Mouse (Mus musculus) bone marrow, adult 2 months (tissue): ENCODE results near the gene Atp13a1.

ENCODE experiments used
- CTCF ChIP-seq: fragments of 200-500 bp; IDR thresholded peaks from 2 replicates; pipeline ENCODE4 v1.5.1; 2011; ENCODE audit warnings: low read length, control low read depth; ENCODE audit not compliant: control insufficient read depth, insufficient read depth
- POLR2A ChIP-seq: fragments of 200-500 bp; IDR thresholded peaks from 2 replicates; pipeline ENCODE4 v1.6.1; 2011; ENCODE audit warnings: low read depth, mild to moderate bottlenecking, control low read depth, low read length, borderline replicate concordance; ENCODE audit not compliant: control insufficient read depth

- TF ChIP-seq CTCF: no peak
- TF ChIP-seq POLR2A: no peak
Measured at GRCm38 (mm10) chr8:69775149-69775534, 15.8 kb upstream of the Atp13a1 start.
